Mouse (Mus musculus): Measurements from ENCODE around the gene Acvr1. TPM values are rescaled to one million over a fixed set of nuclear protein-coding genes. Genes with fewer than 3 reads are reported as not detected.
A peak's percentile ranks its signal among the peaks of the same experiment; 100 is the strongest.

Acvr1 gene
- total and polyA plus RNA-seq, 2 experiments from 2014 or later: 4.1 to 10.0 TPM

GRCm38 (mm10) chr2:58523894-58524293 lies 43.1 kb downstream of the Acvr1 start:
- TF ChIP-seq CTCF (IDR thresholded peaks at IDR 0.05): no peak
- H3K27me3 ChIP-seq (ENCODE audit: insufficient read depth, low read length): no peaks in the 10 kb centered on the region
- ATAC-seq (ENCODE audit: low FRiP score) (no peak), DNase-seq (ENCODE audit: low spot score) (no peak)
- H3K4me2 ChIP-seq (ENCODE audit: low read depth, low read length, poor library complexity, severe bottlenecking): no peak overlapping the region
- H3K9ac ChIP-seq (replicated peaks; ENCODE audit: low read length, poor library complexity, severe bottlenecking): no peak overlapping the region
- no peak overlapping the region for H3K27ac ChIP-seq (ENCODE audit: low read depth, low read length)
- H3K36me3 ChIP-seq (ENCODE audit: insufficient read depth, low read length): no peaks in the 10 kb centered on the region
- no peaks in the 10 kb centered on the region for H3K9me3 ChIP-seq (ENCODE audit: low read length)
- WGBS: 88% methylated on average over 5 of the region's 5 CpGs
- H3K4me3 ChIP-seq (ENCODE audit: low read depth, low read length): no peak overlapping the region
- H3K4me1 ChIP-seq (ENCODE audit: insufficient read depth, low read length): no peaks in the 10 kb centered on the region

GRCm38 (mm10) chr2:58523097-58523496 lies 43.9 kb downstream of the Acvr1 start:
- Histone ChIP-seq H3K27me3 (ENCODE audit: insufficient read depth, low read length) (no peaks in the 10 kb centered on the region), H3K4me3 (ENCODE audit: low read depth, low read length) (no peak overlapping the region), H3K4me2 (ENCODE audit: low read depth, low read length, poor library complexity, severe bottlenecking) (no peak overlapping the region), H3K36me3 (ENCODE audit: insufficient read depth, low read length) (no peaks in the 10 kb centered on the region), H3K27ac (ENCODE audit: low read depth, low read length) (no peak overlapping the region), H3K4me1 (ENCODE audit: insufficient read depth, low read length) (no peaks in the 10 kb centered on the region), H3K9me3 (ENCODE audit: low read length) (no peaks in the 10 kb centered on the region), H3K9ac (replicated peaks; ENCODE audit: low read length, poor library complexity, severe bottlenecking) (no peak overlapping the region)
- DNase-seq (ENCODE audit: low spot score) (no peak), ATAC-seq (ENCODE audit: low FRiP score) (no peak)
- no peak for TF ChIP-seq CTCF (IDR thresholded peaks at IDR 0.05)
- 85% methylated on average over 12 of the region's 12 CpGs for WGBS

- TF ChIP-seq CTCF (IDR thresholded peaks at IDR 0.05): no peak
- Histone ChIP-seq H3K36me3 (ENCODE audit: insufficient read depth, low read length) (no peaks in the 10 kb centered on the region), H3K9me3 (ENCODE audit: low read length) (no peaks in the 10 kb centered on the region), H3K4me1 (ENCODE audit: insufficient read depth, low read length) (no peaks in the 10 kb centered on the region), H3K9ac (replicated peaks; ENCODE audit: low read length, poor library complexity, severe bottlenecking) (no peak overlapping the region), H3K27me3 (ENCODE audit: insufficient read depth, low read length) (no peaks in the 10 kb centered on the region), H3K27ac (ENCODE audit: low read depth, low read length) (no peak overlapping the region), H3K4me3 (ENCODE audit: low read depth, low read length) (no peak overlapping the region), H3K4me2 (ENCODE audit: low read depth, low read length, poor library complexity, severe bottlenecking) (no peak overlapping the region)
- DNase-seq (ENCODE audit: low spot score) (no peak), ATAC-seq (ENCODE audit: low FRiP score) (no peak)
- 84% methylated on average over 6 of the region's 6 CpGs for WGBS
Observed at GRCm38 (mm10) chr2:58521621-58522020, 45.3 kb downstream of the Acvr1 start.

- H3K4me2 ChIP-seq (ENCODE audit: low read depth, low read length, poor library complexity, severe bottlenecking): no peak overlapping the region
- ATAC-seq (ENCODE audit: low FRiP score) (no peak), DNase-seq (ENCODE audit: low spot score) (no peak)
- TF ChIP-seq CTCF (IDR thresholded peaks at IDR 0.05): no peak
- H3K4me3 ChIP-seq (ENCODE audit: low read depth, low read length): no peak overlapping the region
- H3K9me3 ChIP-seq (ENCODE audit: low read length): no peaks in the 10 kb centered on the region
- no peak overlapping the region for H3K27ac ChIP-seq (ENCODE audit: low read depth, low read length)
- H3K9ac ChIP-seq (replicated peaks; ENCODE audit: low read length, poor library complexity, severe bottlenecking): no peak overlapping the region
- H3K4me1 ChIP-seq (ENCODE audit: insufficient read depth, low read length): no peaks in the 10 kb centered on the region
- no peaks in the 10 kb centered on the region for H3K27me3 ChIP-seq (ENCODE audit: insufficient read depth, low read length)
- no peaks in the 10 kb centered on the region for H3K36me3 ChIP-seq (ENCODE audit: insufficient read depth, low read length)
- WGBS: 95% methylated on average over 9 of the region's 9 CpGs
Observed at GRCm38 (mm10) chr2:58520727-58521126, 46.2 kb downstream of the Acvr1 start.

GRCm38 (mm10) chr2:58518517-58518916 lies 48.4 kb downstream of the Acvr1 start:
- H3K9ac ChIP-seq (replicated peaks; ENCODE audit: low read length, poor library complexity, severe bottlenecking): no peak overlapping the region
- ATAC-seq (ENCODE audit: low FRiP score) (no peak), DNase-seq (ENCODE audit: low spot score) (no peak)
- no peaks in the 10 kb centered on the region for H3K4me1 ChIP-seq (ENCODE audit: insufficient read depth, low read length)
- no peak overlapping the region for H3K4me3 ChIP-seq (ENCODE audit: low read depth, low read length)
- no peaks in the 10 kb centered on the region for H3K36me3 ChIP-seq (ENCODE audit: insufficient read depth, low read length)
- H3K27me3 ChIP-seq (ENCODE audit: insufficient read depth, low read length): no peaks in the 10 kb centered on the region
- no peak for TF ChIP-seq CTCF (IDR thresholded peaks at IDR 0.05)
- H3K9me3 ChIP-seq (ENCODE audit: low read length): no peaks in the 10 kb centered on the region
- H3K4me2 ChIP-seq (ENCODE audit: low read depth, low read length, poor library complexity, severe bottlenecking): no peak overlapping the region
- WGBS: 94% methylated on average over 1 of the region's 1 CpGs
- H3K27ac ChIP-seq (ENCODE audit: low read depth, low read length): no peak overlapping the region

GRCm38 (mm10) chr2:58516920-58517319 lies 50.0 kb downstream of the Acvr1 start:
- no peak overlapping the region for H3K9ac ChIP-seq (replicated peaks; ENCODE audit: low read length, poor library complexity, severe bottlenecking)
- no peaks in the 10 kb centered on the region for H3K27me3 ChIP-seq (ENCODE audit: insufficient read depth, low read length)
- H3K4me2 ChIP-seq (ENCODE audit: low read depth, low read length, poor library complexity, severe bottlenecking): no peak overlapping the region
- DNase-seq (ENCODE audit: low spot score) (no peak), ATAC-seq (ENCODE audit: low FRiP score) (no peak)
- H3K4me1 ChIP-seq (ENCODE audit: insufficient read depth, low read length): no peaks in the 10 kb centered on the region
- 74% methylated on average over 6 of the region's 6 CpGs for WGBS
- no peaks in the 10 kb centered on the region for H3K36me3 ChIP-seq (ENCODE audit: insufficient read depth, low read length)
- H3K9me3 ChIP-seq (ENCODE audit: low read length): no peaks in the 10 kb centered on the region
- no peak overlapping the region for H3K4me3 ChIP-seq (ENCODE audit: low read depth, low read length)
- peak overlapping the region; percentile 38; the same call in 1 of the 2 replicates for H3K27ac ChIP-seq (ENCODE audit: low read depth, low read length)
- no peak for TF ChIP-seq CTCF (IDR thresholded peaks at IDR 0.05)

All from midbrain, postnatal 0 days (tissue).